Mouse (Mus musculus) liver, postnatal 0 days (tissue): ENCODE results near the gene Aurkb. TPM values are rescaled to one million over a fixed set of nuclear protein-coding genes. Genes with fewer than 3 reads are reported as not detected.

Source experiments
- ATAC-seq: fragments of 200-750 bp; cut with Nextera tagmentation; 2 replicates; pipeline ENCODE4 v1.8.0; 2017; ENCODE audit warnings: mild to moderate bottlenecking, moderate library complexity
- DNase-seq: peaks from one replicate; pipeline ENCODE4 v3.0.0-alpha.2; 2016
- H3K27ac ChIP-seq: fragments of 300-500 bp; sonication (generic); 2 replicates; pipeline ENCODE4 v1.5.1; 2014; ENCODE audit warnings: antibody characterized with exemption, moderate library complexity, mild to moderate bottlenecking, low read depth
- H3K27me3 ChIP-seq: fragments of 300-500 bp; sonication (generic); 2 replicates; pipeline ENCODE4 v1.6.1; 2014; ENCODE audit warnings: low read length, control low read depth, mixed read lengths; ENCODE audit not compliant: insufficient read depth
- H3K36me3 ChIP-seq: fragments of 300-500 bp; sonication (generic); replicated peaks from 2 replicates; pipeline ENCODE4 v1.6.1; 2014; ENCODE audit warnings: mild to moderate bottlenecking, control low read depth, low read length, moderate library complexity, mixed read lengths; ENCODE audit not compliant: insufficient read depth
- H3K4me1 ChIP-seq: fragments of 300-500 bp; sonication (generic); 2 replicates; pipeline ENCODE4 v1.6.1; 2014; ENCODE audit warnings: antibody characterized with exemption, mild to moderate bottlenecking, control low read depth; ENCODE audit not compliant: insufficient read depth
- H3K4me2 ChIP-seq: fragments of 300-500 bp; sonication (generic); 2 replicates; pipeline ENCODE4 v1.6.1; 2014; ENCODE audit warnings: low read depth, mild to moderate bottlenecking, low read length, moderate library complexity, mixed read lengths
- H3K4me3 ChIP-seq: fragments of 300-500 bp; sonication (generic); 2 replicates; pipeline ENCODE4 v1.5.1; 2014; ENCODE audit warnings: low read depth, low read length
- H3K9ac ChIP-seq: fragments of 300-500 bp; sonication (generic); replicated peaks from 2 replicates; pipeline ENCODE4 v1.6.1; 2014; ENCODE audit warnings: mild to moderate bottlenecking, moderate library complexity
- H3K9me3 ChIP-seq: fragments of 300-500 bp; sonication (generic); 2 replicates; pipeline ENCODE4 v1.6.1; 2016; ENCODE audit warnings: mild to moderate bottlenecking, control low read depth, low read length, mixed read lengths
- CTCF ChIP-seq: sonication (generic); IDR thresholded peaks from 2 replicates; pipeline ENCODE4 v1.5.1; 2016; ENCODE audit warnings: antibody characterized with exemption, low read depth
- EP300 ChIP-seq: IDR thresholded peaks from 2 replicates; pipeline ENCODE4 v1.6.1; 2016; ENCODE audit warnings: antibody characterized with exemption, low read depth, mild to moderate bottlenecking
- WGBS: fragments of 180-500 bp; shearing (Covaris S2); extraction: QIAGEN DNeasy Blood & Tissue Kit; methylation state at CpG from one replicate; pipeline ENCODE4 v1.1.7; 2014; ENCODE audit not compliant: insufficient replicate concordance; 5-methylcytosine and 5-hydroxymethylcytosine counted together
- polyA plus RNA-seq: library from polyadenylated mRNA; unstranded; fragments of >200 nt; fragmentation: Nextera tagmentation; extraction: Ambion mirVana; gene quantifications from 2 replicates; pipeline ENCODE4 v1.2.1, GENCODE M21; 2015

The Aurkb gene
- polyA plus RNA-seq, 1 experiment from 2014 or later = 45.9 TPM

DNA sequence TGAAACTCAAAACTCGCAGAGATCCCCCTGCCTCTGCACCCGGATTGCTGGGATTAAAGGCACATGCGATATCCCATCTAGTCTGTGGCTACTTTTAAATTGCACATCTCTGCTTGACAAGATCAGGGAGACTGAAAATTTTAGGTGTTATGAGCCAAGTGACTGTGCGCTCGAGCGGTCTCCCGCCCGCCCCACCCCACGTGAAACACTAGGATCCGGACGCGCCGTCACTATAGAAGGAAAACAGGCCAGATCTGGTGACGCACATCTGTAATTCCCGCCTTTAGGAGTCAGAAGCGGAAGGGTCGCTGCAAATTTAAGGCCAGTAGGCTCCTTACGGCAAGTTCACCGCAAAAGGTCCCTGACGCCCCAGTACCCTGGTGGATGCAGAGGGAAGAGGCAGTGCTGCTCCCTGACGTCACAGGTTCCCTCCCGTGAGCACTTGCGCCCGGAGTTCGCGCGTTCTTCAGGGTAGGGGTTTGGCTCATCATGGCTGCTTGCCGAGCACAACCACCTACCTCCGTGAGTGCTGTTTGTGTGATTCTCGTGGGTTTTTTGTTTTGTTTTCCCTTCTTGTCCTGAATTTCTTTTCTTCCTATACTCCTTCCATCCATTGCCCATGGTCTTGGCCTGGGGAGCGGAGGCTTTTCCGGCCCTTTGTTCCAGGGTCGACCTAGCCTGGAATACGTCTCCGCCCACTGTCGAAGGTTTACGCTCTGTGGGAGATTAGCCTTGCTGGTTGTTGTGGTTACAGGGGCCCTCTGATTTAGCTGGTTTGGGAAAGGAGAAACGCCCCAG, 29.6 kb upstream of the Aurkb start, which contains the start of gene Ctc1:
Ctc1 (plus strand) TSS at position 268 of the 798 bp plus-strand sequence.
- Histone ChIP-seq H3K9me3 (no peaks in the 10 kb centered on the region), H3K4me1 (peaks cover 13% of the 10 kb centered on the region), H3K4me2 (peak within 1 kb of the TSS; percentile 73), H3K27me3 (no peaks in the 10 kb centered on the region), H3K9ac (peak within 1 kb of the TSS; percentile 73), H3K36me3 (no peaks in the 10 kb centered on the region), H3K27ac (peak within 1 kb of the TSS; percentile 87), H3K4me3 (peak within 1 kb of the TSS; percentile 65)
- whole genome bisulfite sequencing = under 1% methylated on average over 38 of the region's 38 CpGs
- TF ChIP-seq CTCF (peak; percentile 82), EP300 (peak; percentile 36; the same call in 1 of the 2 replicates)
- DNase-seq (peak; percentile 93), ATAC-seq (peak; percentile 95)

DNA sequence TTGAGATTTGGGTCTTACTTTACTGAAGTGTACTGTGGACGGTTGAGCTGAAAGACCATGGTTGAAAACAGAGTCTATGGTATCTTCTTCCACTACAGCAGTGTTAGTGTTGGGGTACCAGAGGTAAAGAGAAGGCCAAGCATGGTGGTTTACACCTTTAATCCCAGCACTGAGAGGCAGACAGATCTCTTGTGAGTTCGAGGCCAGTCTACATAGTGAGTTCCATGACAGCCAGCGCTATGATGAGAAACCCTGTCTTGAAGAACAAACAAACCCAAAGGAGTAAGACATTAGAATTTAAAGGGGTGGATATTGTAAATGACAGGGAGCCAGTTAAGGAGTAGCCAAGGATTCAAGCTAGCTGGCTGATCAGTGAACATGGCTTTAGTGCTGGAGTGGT, 28.7 kb upstream of the Aurkb start:
- no peak for TF ChIP-seq EP300
- TF ChIP-seq CTCF = no peak
- WGBS = 57% methylated on average over 3 of the region's 3 CpGs

DNA sequence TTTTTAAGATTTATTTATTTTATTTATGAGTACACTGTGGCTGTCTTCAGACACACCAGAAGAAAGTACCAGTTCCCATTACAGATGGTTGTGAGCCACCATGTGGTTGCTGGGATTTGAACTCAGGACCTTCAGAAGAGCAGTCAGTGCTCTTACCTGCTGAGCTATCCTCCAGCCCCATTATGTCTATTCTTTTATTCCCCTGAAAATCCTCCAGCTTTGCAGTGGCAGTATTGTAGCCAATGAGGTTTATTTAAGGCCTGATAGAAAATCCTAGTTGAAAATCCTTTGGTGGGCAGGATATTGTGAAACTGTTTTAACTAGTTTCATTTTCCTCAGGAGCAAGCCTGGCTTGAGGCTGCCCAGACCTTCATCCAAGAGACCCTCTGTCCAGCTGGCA, 24.8 kb upstream of the Aurkb start:
- H3K27ac ChIP-seq = no peak overlapping the region
- ATAC-seq (no peak), DNase-seq (no peak)
- no peak overlapping the region for H3K9ac ChIP-seq
- peaks cover 25% of the 10 kb centered on the region for H3K36me3 ChIP-seq
- H3K4me1 ChIP-seq = peaks cover 9% of the 10 kb centered on the region
- no peaks in the 10 kb centered on the region for H3K9me3 ChIP-seq
- no peak for TF ChIP-seq CTCF
- TF ChIP-seq EP300 = no peak
- no peaks in the 10 kb centered on the region for H3K27me3 ChIP-seq
- no peak overlapping the region for H3K4me3 ChIP-seq
- H3K4me2 ChIP-seq = no peak overlapping the region

More for the DNA sequence above, 28.7 kb upstream of the Aurkb start:
- H3K4me2 ChIP-seq = peak overlapping the region; percentile 73
- H3K27ac ChIP-seq = peak overlapping the region; percentile 87
- H3K9ac ChIP-seq = peak overlapping the region; percentile 73
- no peaks in the 10 kb centered on the region for H3K9me3 ChIP-seq
- no peaks in the 10 kb centered on the region for H3K27me3 ChIP-seq
- peak overlapping the region; percentile 65 for H3K4me3 ChIP-seq
- H3K4me1 ChIP-seq = peaks cover 13% of the 10 kb centered on the region
- H3K36me3 ChIP-seq = peaks cover 1% of the 10 kb centered on the region; the same call in 1 of the 2 replicates
- DNase-seq = no peak
- ATAC-seq = no peak

DNA sequence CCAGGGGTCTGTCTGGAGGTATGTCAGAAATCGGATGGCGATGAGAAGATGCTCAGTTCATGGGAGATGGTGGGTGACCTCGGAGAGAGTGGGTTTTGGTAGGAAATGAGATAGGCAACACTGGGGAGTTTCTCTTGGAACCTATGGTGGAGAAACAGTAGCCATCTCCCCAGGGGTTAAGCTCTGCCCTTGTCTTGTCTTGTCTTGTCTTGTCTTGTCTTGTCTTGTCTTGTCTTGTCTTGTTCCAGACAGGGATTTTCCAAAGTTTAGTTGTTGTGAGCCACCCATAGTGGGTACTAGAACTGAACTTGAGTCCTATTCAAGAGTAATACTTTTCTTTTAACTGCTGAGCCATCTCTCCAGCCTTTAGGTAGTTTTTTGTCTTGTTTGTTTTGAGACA, 18.9 kb upstream of the Aurkb start:
- 80% methylated on average over 3 of the region's 3 CpGs for WGBS
- Histone ChIP-seq H3K27me3 (no peaks in the 10 kb centered on the region), H3K27ac (no peak overlapping the region), H3K4me1 (no peaks in the 10 kb centered on the region), H3K36me3 (peaks cover 72% of the 10 kb centered on the region), H3K4me2 (no peak overlapping the region), H3K9me3 (no peaks in the 10 kb centered on the region), H3K9ac (no peak overlapping the region), H3K4me3 (no peak overlapping the region)
- DNase-seq (no peak), ATAC-seq (no peak)
- no peak for TF ChIP-seq CTCF
- TF ChIP-seq EP300 = no peak

DNA sequence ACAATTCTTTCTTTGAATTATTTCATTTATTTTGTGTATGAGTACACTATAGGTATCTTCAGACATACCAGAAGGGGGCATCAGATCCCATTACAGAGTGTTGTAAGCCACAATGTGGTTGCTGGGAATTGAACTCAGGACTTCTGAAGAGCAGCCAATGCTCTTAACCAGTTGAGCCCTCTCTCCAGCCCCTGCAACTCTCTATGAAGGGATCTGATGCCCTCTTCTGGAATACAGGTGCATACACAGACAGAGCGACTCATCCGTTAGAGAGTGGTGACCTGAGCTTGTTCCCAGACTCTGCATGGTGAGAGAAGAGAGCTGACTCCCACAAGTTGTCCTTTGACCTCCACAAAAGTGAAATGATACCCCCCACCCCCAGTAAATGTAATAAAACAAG, 16.6 kb upstream of the Aurkb start:
- ATAC-seq (peak; percentile 38; the same call in 1 of the 2 replicates), DNase-seq (no peak)
- no peak overlapping the region for H3K27ac ChIP-seq

DNA sequence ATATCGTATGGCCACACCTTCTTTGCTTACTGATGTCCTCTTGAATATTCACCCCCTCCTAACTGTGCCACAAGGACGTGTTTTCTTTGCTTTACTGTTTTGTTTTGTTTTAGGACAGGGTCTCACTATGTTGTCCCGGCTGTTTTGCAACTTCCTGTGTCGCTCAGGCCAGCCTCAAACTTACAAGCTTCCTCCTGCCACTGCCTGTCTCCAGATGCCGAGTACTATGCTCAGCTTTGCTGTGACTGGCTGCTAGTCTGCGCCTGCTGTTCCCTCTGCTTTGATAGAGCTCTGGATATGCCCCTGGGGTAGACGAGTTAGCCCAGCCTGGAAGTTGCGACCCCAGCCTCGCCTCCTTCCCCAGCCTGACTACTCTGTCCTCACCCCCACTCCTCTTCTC, 11.9 kb upstream of the Aurkb start:
- Histone ChIP-seq H3K27ac (no peak overlapping the region; the same call in 1 of the 2 replicates), H3K4me1 (peaks cover 16% of the 10 kb centered on the region), H3K27me3 (no peaks in the 10 kb centered on the region), H3K4me3 (no peak overlapping the region), H3K36me3 (peaks cover 36% of the 10 kb centered on the region), H3K4me2 (no peak overlapping the region), H3K9me3 (no peaks in the 10 kb centered on the region), H3K9ac (no peak overlapping the region)
- no peak for DNase-seq
- 55% methylated on average over 9 of the region's 9 CpGs for WGBS
- TF ChIP-seq EP300 (no peak), CTCF (no peak)
- ATAC-seq = no peak

More for the DNA sequence above, 16.6 kb upstream of the Aurkb start:
- TF ChIP-seq CTCF (peak; percentile 62), EP300 (no peak)
- Histone ChIP-seq H3K9me3 (no peaks in the 10 kb centered on the region), H3K4me2 (no peak overlapping the region), H3K9ac (no peak overlapping the region), H3K4me1 (no peaks in the 10 kb centered on the region), H3K36me3 (peaks cover 64% of the 10 kb centered on the region), H3K4me3 (no peak overlapping the region), H3K27me3 (no peaks in the 10 kb centered on the region)
- WGBS = 74% methylated on average over 2 of the region's 2 CpGs
